In the genomic region with DNA sequence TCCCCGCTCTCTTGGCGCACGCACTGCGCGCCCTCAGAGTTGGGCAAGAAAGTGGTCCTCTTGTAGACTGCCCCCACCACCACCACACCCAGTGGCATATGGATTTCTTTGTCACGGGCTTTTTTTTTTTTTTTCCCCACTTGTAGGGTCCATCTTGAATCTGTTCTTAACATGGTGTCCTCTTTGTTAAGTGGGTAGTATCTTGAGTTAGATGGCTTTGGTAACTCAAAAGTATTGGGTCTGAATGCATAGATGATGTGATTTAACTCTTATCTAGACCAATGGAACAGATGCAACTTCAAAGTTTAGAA, we compare ENCODE assay signal across 7 mouse cellular contexts. TPM values are rescaled to one million over a fixed set of nuclear protein-coding genes. Genes with fewer than 3 reads are reported as not detected.
DNase-seq lines count a peak whose midpoint lies in the region; ATAC-seq lines count a peak whose summit lies in the region.

No protein-coding gene starts in this region.

- peak overlapping the region; percentile 80 for H3K4me2 ChIP-seq in lung, embryonic 16.5 days (ENCODE audit: low read depth, low read length)
- peak overlapping the region; percentile 62 for H3K4me2 ChIP-seq in embryonic facial prominence, embryonic 12.5 days (replicated peaks)
- H3K4me2 ChIP-seq in limb, embryonic 11.5 days (ENCODE audit: low read depth, severe bottlenecking) = peak overlapping the region; percentile 62
- H3K4me2 ChIP-seq in stomach, embryonic 14.5 days (replicated peaks; ENCODE audit: low read depth, low read length) = peak overlapping the region; percentile 63

- H3K9ac ChIP-seq in lung, embryonic 16.5 days (ENCODE audit: low read length) = peak overlapping the region; percentile 85
- H3K9ac ChIP-seq in embryonic facial prominence, embryonic 12.5 days = peak overlapping the region; percentile 74
- H3K9ac ChIP-seq in limb, embryonic 11.5 days (ENCODE audit: low read length) = peak overlapping the region; percentile 91
- peak overlapping the region; percentile 62 for H3K9ac ChIP-seq in stomach, embryonic 14.5 days (replicated peaks; ENCODE audit: low read depth, low read length)

- 0% methylated on average over 6 of the region's 6 CpGs for WGBS in lung, embryonic 16.5 days
- WGBS in embryonic facial prominence, embryonic 12.5 days = 5% methylated on average over 6 of the region's 6 CpGs
- 2% methylated on average over 6 of the region's 6 CpGs for WGBS in limb, embryonic 11.5 days
- WGBS in stomach, embryonic 14.5 days = 2% methylated on average over 6 of the region's 6 CpGs

- no peak for DNase-seq in lung, postnatal 10 days
- DNase-seq in limb, embryonic 11.5 days (ENCODE audit: low spot score) = no peak
- DNase-seq in cerebellum, postnatal 14 days = no peak
- DNase-seq in frontal cortex, postnatal 10 days (ENCODE audit: low spot score in 2 of 2) = no peak

- no peak for ATAC-seq in lung, embryonic 16.5 days (ENCODE audit: low read depth)
- ATAC-seq in embryonic facial prominence, embryonic 12.5 days (ENCODE audit: insufficient number of reproducible peaks, insufficient read depth, low FRiP score, low TSS enrichment) = no peak
- peak; percentile 81; the same call in 1 of the 2 replicates for ATAC-seq in limb, embryonic 11.5 days (ENCODE audit: insufficient number of reproducible peaks, low FRiP score, low TSS enrichment, low read depth)
- no peak for ATAC-seq in stomach, embryonic 14.5 days (ENCODE audit: insufficient number of reproducible peaks, insufficient read depth, low FRiP score, low read depth)

- H3K36me3 ChIP-seq in lung, embryonic 16.5 days (ENCODE audit: control insufficient read depth, insufficient read depth, low read length) = no peaks in the 10 kb centered on the region
- H3K36me3 ChIP-seq in embryonic facial prominence, embryonic 12.5 days = no peaks in the 10 kb centered on the region
- H3K36me3 ChIP-seq in limb, embryonic 11.5 days (ENCODE audit: control insufficient read depth, insufficient read depth, low read length) = no peaks in the 10 kb centered on the region
- H3K36me3 ChIP-seq in stomach, embryonic 14.5 days (ENCODE audit: control insufficient read depth, insufficient read depth, low read length) = peaks cover 3% of the 10 kb centered on the region; the same call in 1 of the 2 replicates

- H3K27ac ChIP-seq in lung, embryonic 16.5 days (ENCODE audit: low read length) = peak overlapping the region; percentile 84
- peak overlapping the region; percentile 93 for H3K27ac ChIP-seq in embryonic facial prominence, embryonic 12.5 days
- peak overlapping the region; percentile 91 for H3K27ac ChIP-seq in limb, embryonic 11.5 days (replicated peaks; ENCODE audit: low read depth, low read length)
- H3K27ac ChIP-seq in stomach, embryonic 14.5 days (ENCODE audit: low read length) = peak overlapping the region; percentile 96

- peaks cover 13% of the 10 kb centered on the region for H3K27me3 ChIP-seq in lung, embryonic 16.5 days (ENCODE audit: control insufficient read depth, insufficient read depth, low read depth, low read length)
- peaks cover 14% of the 10 kb centered on the region for H3K27me3 ChIP-seq in embryonic facial prominence, embryonic 12.5 days
- no peaks in the 10 kb centered on the region for H3K27me3 ChIP-seq in limb, embryonic 11.5 days (ENCODE audit: control insufficient read depth, insufficient read depth, low read length)
- no peaks in the 10 kb centered on the region for H3K27me3 ChIP-seq in stomach, embryonic 14.5 days (ENCODE audit: control insufficient read depth, insufficient read depth, low read length)

- H3K4me1 ChIP-seq in lung, embryonic 16.5 days (replicated peaks; ENCODE audit: control insufficient read depth, insufficient read depth, low read length) = no peaks in the 10 kb centered on the region
- H3K4me1 ChIP-seq in embryonic facial prominence, embryonic 12.5 days = no peaks in the 10 kb centered on the region
- no peaks in the 10 kb centered on the region for H3K4me1 ChIP-seq in limb, embryonic 11.5 days (ENCODE audit: control insufficient read depth, insufficient read depth, low read length)
- H3K4me1 ChIP-seq in stomach, embryonic 14.5 days (ENCODE audit: control insufficient read depth, insufficient read depth, low read length) = no peaks in the 10 kb centered on the region

- peak overlapping the region; percentile 73 for H3K4me3 ChIP-seq in lung, embryonic 16.5 days (ENCODE audit: low read length)
- H3K4me3 ChIP-seq in embryonic facial prominence, embryonic 12.5 days = peak overlapping the region; percentile 65
- peak overlapping the region; percentile 69 for H3K4me3 ChIP-seq in limb, embryonic 11.5 days (ENCODE audit: low read depth, low read length)
- peak overlapping the region; percentile 81 for H3K4me3 ChIP-seq in stomach, embryonic 14.5 days (ENCODE audit: low read depth, low read length)

- H3K9me3 ChIP-seq in lung, embryonic 16.5 days (ENCODE audit: control insufficient read depth, low read length) = peaks cover 6% of the 10 kb centered on the region
- H3K9me3 ChIP-seq in embryonic facial prominence, embryonic 12.5 days = 0 out of 2 replicates have a peak, but pooled peaks cover 5% of the 10 kb centered on the region
- no peaks in the 10 kb centered on the region for H3K9me3 ChIP-seq in limb, embryonic 11.5 days (ENCODE audit: control insufficient read depth, low read length)
- H3K9me3 ChIP-seq in stomach, embryonic 14.5 days (ENCODE audit: control insufficient read depth, low read depth, low read length) = peaks cover 5% of the 10 kb centered on the region; the same call in 1 of the 2 replicates

RNA-seq across cellular contexts. Expression of a gene that starts 0.8 kb away (rescaled TPM):
- polyA plus RNA-seq in lung, embryonic 16.5 days (2015; fragmentation: Nextera tagmentation; extraction: Ambion mirVana) = 10.3 and 12.9 TPM in 2 replicates
- 13.5 and 14.4 TPM in 2 replicates for polyA plus RNA-seq in embryonic facial prominence, embryonic 12.5 days (2016; fragmentation: Nextera tagmentation; extraction: Ambion mirVana)
- 16.1 and 17.2 TPM in 2 replicates for polyA plus RNA-seq in limb, embryonic 11.5 days (2014; fragmentation: Nextera tagmentation; extraction: Ambion mirVana)
- polyA plus RNA-seq in stomach, embryonic 14.5 days (2014; fragmentation: Nextera tagmentation; extraction: Ambion mirVana) = 15.2 and 17.9 TPM in 2 replicates
